Mouse (Mus musculus) lung, postnatal 0 days (tissue): ENCODE data around the gene Ces2g. TPM values are rescaled to one million over a fixed set of nuclear protein-coding genes. Genes with fewer than 3 reads are reported as not detected.

Experiments
- ATAC-seq: fragments of 200-750 bp; cut with Nextera tagmentation; 2 replicates; pipeline ENCODE4 v1.8.0; 2017; ENCODE audit warnings: moderate library complexity
- DNase-seq: peaks from one replicate; pipeline ENCODE4 v3.0.0-alpha.2; 2016; ENCODE audit warnings: low spot score
- H3K27ac ChIP-seq: fragments of 300-500 bp; sonication (generic); 2 replicates; pipeline ENCODE4 v1.5.1; 2014; ENCODE audit warnings: antibody characterized with exemption, mild to moderate bottlenecking, low read length, mixed read lengths
- H3K27me3 ChIP-seq: fragments of 300-500 bp; sonication (generic); replicated peaks from 2 replicates; pipeline ENCODE4 v1.6.1; 2014; ENCODE audit warnings: low read length, mixed read lengths; ENCODE audit not compliant: insufficient read depth
- H3K36me3 ChIP-seq: fragments of 300-500 bp; sonication (generic); 2 replicates; pipeline ENCODE4 v1.6.1; 2014; ENCODE audit warnings: low read length, mixed read lengths; ENCODE audit not compliant: insufficient read depth
- H3K4me1 ChIP-seq: fragments of 300-500 bp; sonication (generic); 2 replicates; pipeline ENCODE4 v1.6.1; 2014; ENCODE audit warnings: antibody characterized with exemption, low read depth, low read length, mixed read lengths; ENCODE audit not compliant: insufficient read depth
- H3K4me2 ChIP-seq: fragments of 300-500 bp; sonication (generic); replicated peaks from 2 replicates; pipeline ENCODE4 v1.6.1; 2014; ENCODE audit warnings: low read depth, mild to moderate bottlenecking, low read length, moderate library complexity, mixed read lengths
- H3K4me3 ChIP-seq: fragments of 300-500 bp; sonication (generic); 2 replicates; pipeline ENCODE4 v1.5.1; 2014; ENCODE audit warnings: low read depth, low read length
- H3K9ac ChIP-seq: fragments of 300-500 bp; sonication (generic); replicated peaks from 2 replicates; pipeline ENCODE4 v1.6.1; 2014; ENCODE audit warnings: low read depth, mild to moderate bottlenecking
- H3K9me3 ChIP-seq: fragments of 300-500 bp; sonication (generic); 2 replicates; pipeline ENCODE4 v1.6.1; 2016; ENCODE audit warnings: low read length, mixed read lengths
- CTCF ChIP-seq: IDR thresholded peaks from 2 replicates; pipeline ENCODE4 v1.5.1; 2016; ENCODE audit warnings: antibody characterized with exemption, mild to moderate bottlenecking
- EP300 ChIP-seq: IDR thresholded peaks from 2 replicates; pipeline ENCODE4 v1.6.1; 2016; ENCODE audit warnings: antibody characterized with exemption, mild to moderate bottlenecking, control low read depth
- WGBS: fragments of 180-500 bp; shearing (Covaris S2); extraction: QIAGEN DNeasy Blood & Tissue Kit; methylation state at CpG from one replicate; pipeline ENCODE4 v1.1.7; 2014; 5-methylcytosine and 5-hydroxymethylcytosine counted together
- polyA plus RNA-seq: library from polyadenylated mRNA; unstranded; fragments of >200 nt; fragmentation: Nextera tagmentation; extraction: Ambion mirVana; gene quantifications from 2 replicates; pipeline ENCODE4 v1.2.1, GENCODE M21; 2015

Gene Ces2g
- polyA plus RNA-seq, 1 experiment from 2014 or later = 2.2 TPM

- no peak for TF ChIP-seq CTCF
- no peak for TF ChIP-seq EP300
- no peak overlapping the region for H3K9ac ChIP-seq
- H3K4me3 ChIP-seq = no peak overlapping the region
- no peak for DNase-seq
- H3K27ac ChIP-seq = no peak overlapping the region
- H3K4me2 ChIP-seq = no peak overlapping the region
- H3K9me3 ChIP-seq = no peaks in the 10 kb centered on the region
- 60% methylated on average over 8 of the region's 8 CpGs for WGBS
- no peaks in the 10 kb centered on the region for H3K36me3 ChIP-seq
- ATAC-seq = no peak
- no peaks in the 10 kb centered on the region for H3K4me1 ChIP-seq
- H3K27me3 ChIP-seq = no peaks in the 10 kb centered on the region
Measured at GRCm38 (mm10) chr8:104962229-104962901, 847 bp downstream of the Ces2g start.

- ATAC-seq = no peak
- no peak overlapping the region for H3K4me3 ChIP-seq
- no peak overlapping the region for H3K27ac ChIP-seq
- WGBS = 81% methylated on average over 4 of the region's 4 CpGs
- no peak for DNase-seq
- no peaks in the 10 kb centered on the region for H3K27me3 ChIP-seq
- H3K36me3 ChIP-seq = no peaks in the 10 kb centered on the region
- no peaks in the 10 kb centered on the region for H3K4me1 ChIP-seq
- H3K9me3 ChIP-seq = no peaks in the 10 kb centered on the region
- H3K4me2 ChIP-seq = no peak overlapping the region
- TF ChIP-seq EP300 = no peak
- no peak overlapping the region for H3K9ac ChIP-seq
Measured at GRCm38 (mm10) chr8:104963375-104963894, 1.9 kb downstream of the Ces2g start.

GRCm38 (mm10) chr8:104984126-104984525 is 22.6 kb downstream of the Ces2g start:
- H3K36me3 ChIP-seq = no peaks in the 10 kb centered on the region
- no peak for ATAC-seq

GRCm38 (mm10) chr8:104984942-104985341 is 23.4 kb downstream of the Ces2g start:
- H3K4me2 ChIP-seq = no peak overlapping the region
- H3K9me3 ChIP-seq = no peaks in the 10 kb centered on the region
- WGBS = 92% methylated on average over 2 of the region's 2 CpGs
- H3K9ac ChIP-seq = no peak overlapping the region
- TF ChIP-seq CTCF = no peak
- TF ChIP-seq EP300 = no peak
- no peak overlapping the region for H3K27ac ChIP-seq
- no peak overlapping the region for H3K4me3 ChIP-seq
- DNase-seq = no peak
- no peaks in the 10 kb centered on the region for H3K4me1 ChIP-seq
- no peaks in the 10 kb centered on the region for H3K36me3 ChIP-seq
- no peaks in the 10 kb centered on the region for H3K27me3 ChIP-seq
- ATAC-seq = no peak

More at GRCm38 (mm10) chr8:104984126-104984525, 22.6 kb downstream of the Ces2g start:
- H3K27me3 ChIP-seq = no peaks in the 10 kb centered on the region
- H3K27ac ChIP-seq = no peak overlapping the region
- DNase-seq = no peak
- H3K4me2 ChIP-seq = no peak overlapping the region
- no peak overlapping the region for H3K4me3 ChIP-seq
- WGBS = 88% methylated on average over 5 of the region's 5 CpGs
- H3K9me3 ChIP-seq = 0 out of 2 replicates have a peak, but pooled peaks cover 4% of the 10 kb centered on the region
- no peak overlapping the region for H3K9ac ChIP-seq
- no peaks in the 10 kb centered on the region for H3K4me1 ChIP-seq
- no peak for TF ChIP-seq EP300
- no peak for TF ChIP-seq CTCF

GRCm38 (mm10) chr8:104998191-104998590 is 36.7 kb downstream of the Ces2g start:
- no peak for TF ChIP-seq CTCF
- no peak for TF ChIP-seq EP300
- H3K4me1 ChIP-seq = no peaks in the 10 kb centered on the region
- no peak overlapping the region for H3K27ac ChIP-seq
- ATAC-seq (no peak), DNase-seq (no peak)
- no peaks in the 10 kb centered on the region for H3K9me3 ChIP-seq
- no peak overlapping the region for H3K4me2 ChIP-seq
- no peak overlapping the region for H3K9ac ChIP-seq
- no peaks in the 10 kb centered on the region for H3K27me3 ChIP-seq
- no peaks in the 10 kb centered on the region for H3K36me3 ChIP-seq
- 72% methylated on average over 6 of the region's 6 CpGs for WGBS
- no peak overlapping the region for H3K4me3 ChIP-seq

- Histone ChIP-seq H3K4me2 (no peak overlapping the region), H3K4me3 (no peak overlapping the region)
- TF ChIP-seq CTCF = no peak
- no peak for TF ChIP-seq EP300
Measured at GRCm38 (mm10) chr8:104999183-104999582, 37.7 kb downstream of the Ces2g start.

More at GRCm38 (mm10) chr8:104999183-104999582, 37.7 kb downstream of the Ces2g start:
- H3K9me3 ChIP-seq = no peaks in the 10 kb centered on the region
- no peaks in the 10 kb centered on the region for H3K27me3 ChIP-seq
- no peaks in the 10 kb centered on the region for H3K36me3 ChIP-seq
- no peak overlapping the region for H3K9ac ChIP-seq
- H3K27ac ChIP-seq = no peak overlapping the region
- DNase-seq (no peak), ATAC-seq (no peak)
- no peaks in the 10 kb centered on the region for H3K4me1 ChIP-seq
- 81% methylated on average over 6 of the region's 6 CpGs for WGBS
